Mouse (Mus musculus): ENCODE data around the gene H2al2b. TPM values are rescaled to one million over a fixed set of nuclear protein-coding genes. Genes with fewer than 3 reads are reported as not detected.
"Not testable (repeated sequence)": the region's sequence is repeated elsewhere in the genome, so short reads cannot be mapped to it uniquely, and the experiment has no call there.

The H2al2b gene
- not detected in 2 replicates for polyA plus RNA-seq (2015; fragmentation: Nextera tagmentation; extraction: Ambion mirVana)

DNA sequence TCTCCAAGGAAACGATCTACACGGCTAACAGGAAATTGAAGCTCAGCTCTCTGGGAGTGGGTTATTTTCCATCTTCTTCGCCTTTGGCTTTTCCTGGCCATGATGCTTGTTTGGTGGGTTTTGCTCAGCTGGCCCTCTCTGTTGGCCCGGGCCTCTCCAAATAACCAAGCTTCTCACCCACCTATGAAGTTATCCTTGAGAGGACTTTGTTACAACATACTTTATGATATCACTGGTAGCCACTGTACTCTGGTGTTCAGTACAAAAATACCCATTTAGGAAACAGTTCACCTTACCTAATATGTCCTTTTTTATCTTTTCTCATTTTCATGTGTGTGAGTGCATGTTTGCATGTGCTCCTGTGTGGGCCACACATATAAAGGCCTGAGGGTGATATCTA is at the start of gene H2al2b:
Gene H2al2b (minus strand): TSS at position 101 of the 400 bp plus-strand sequence.
- not testable (repeated sequence) for ATAC-seq (ENCODE audit: low FRiP score, low TSS enrichment); H3K27ac ChIP-seq (replicated peaks); DNase-seq (ENCODE audit: low spot score); H3K27me3 ChIP-seq (ENCODE audit: control insufficient read depth, insufficient read depth, low read length); H3K4me2 ChIP-seq (replicated peaks; ENCODE audit: low read depth); H3K9ac ChIP-seq (ENCODE audit: low read length); H3K9me3 ChIP-seq (ENCODE audit: control insufficient read depth, low read length); H3K4me3 ChIP-seq (ENCODE audit: low read depth, low read length); H3K36me3 ChIP-seq (ENCODE audit: control insufficient read depth, insufficient read depth, low read length); H3K4me1 ChIP-seq (replicated peaks; ENCODE audit: control insufficient read depth, insufficient read depth)
- no CpG with 5 or more reads among the region's 4 CpGs for WGBS

Other genes starting within 250 kb of the H2al2b start
- not detected in 2 replicates for gene H2al2c, start 121.6 kb downstream of the H2al2b start, polyA plus RNA-seq (2015; fragmentation: Nextera tagmentation; extraction: Ambion mirVana)
- not detected in 2 replicates for gene Sry, start 57.0 kb downstream of the H2al2b start, polyA plus RNA-seq (2015; fragmentation: Nextera tagmentation; extraction: Ambion mirVana)
- gene Gm4064, start 75.5 kb upstream of the H2al2b start, polyA plus RNA-seq (2015; fragmentation: Nextera tagmentation; extraction: Ambion mirVana) = not detected in 2 replicates
- gene Rbmy, start 110.0 kb upstream of the H2al2b start, polyA plus RNA-seq (2015; fragmentation: Nextera tagmentation; extraction: Ambion mirVana) = not detected in 2 replicates
- gene Gm10256, start 110.0 kb upstream of the H2al2b start, polyA plus RNA-seq (2015; fragmentation: Nextera tagmentation; extraction: Ambion mirVana) = not detected in 2 replicates
- not detected in 2 replicates for gene Gm10352, start 180.3 kb upstream of the H2al2b start, polyA plus RNA-seq (2015; fragmentation: Nextera tagmentation; extraction: Ambion mirVana)
- gene Gm29289, start 211.9 kb upstream of the H2al2b start, polyA plus RNA-seq (2015; fragmentation: Nextera tagmentation; extraction: Ambion mirVana) = not detected in 2 replicates